Mouse (Mus musculus): ENCODE results near the gene Phf21a.

DNA sequence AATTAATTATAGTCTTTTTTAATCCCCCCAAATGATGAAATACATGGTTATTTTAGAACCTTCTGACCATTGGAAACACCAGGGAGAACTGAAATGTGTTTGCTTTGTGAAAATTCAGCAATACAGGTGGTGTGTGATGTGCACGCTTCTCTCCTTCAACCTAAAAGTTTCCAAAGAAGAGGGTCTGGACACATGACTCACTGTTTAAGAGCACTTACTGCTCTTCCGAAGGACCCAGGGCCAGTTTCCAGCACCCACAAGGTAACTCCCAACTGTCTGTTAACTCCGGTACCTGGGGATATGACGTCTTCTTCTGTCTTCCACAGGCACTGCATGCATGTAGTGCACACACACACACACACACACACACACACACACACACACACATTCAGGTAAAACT lies 82.1 kb downstream of the Phf21a start:
- TF ChIP-seq POLR2A (IDR thresholded peaks at IDR 0.05; ENCODE audit: low read depth, low read length) (no peak), CTCF (conservative IDR thresholded peaks at IDR 0.05; ENCODE audit: insufficient read depth, insufficient read length, low read depth, low read length) (no peak)

All from kidney, adult 2 months (tissue).